In genomic region chr2:17214881-17215280, GRCm38 (mm10) we compare ENCODE assay signal across 29 mouse cellular contexts.
"Had no signal": no experiment of that assay in that cellular context is flagged by ENCODE, and none has a peak within 500 bp of the region (broad histone marks: within the 10 kb centered on the region; RNA-seq: fewer than 3 reads in every experiment).

No protein-coding gene starts in this region.

- H3K4me1 ChIP-seq: limb, embryonic 10.5 days; limb, embryonic 12.5 days; limb, embryonic 13.5 days; limb, embryonic 15.5 days; liver, embryonic 12.5 days; liver, embryonic 13.5 days; liver, embryonic 15.5 days; lung, embryonic 15.5 days; megakaryocyte, embryonic 14.5 days; midbrain, embryonic 10.5 days; midbrain, embryonic 12.5 days; midbrain, embryonic 13.5 days; midbrain, embryonic 15.5 days; neural tube, embryonic 12.5 days had no signal

- H3K9ac ChIP-seq: limb, embryonic 12.5 days; limb, embryonic 13.5 days; limb, embryonic 15.5 days; liver, embryonic 12.5 days; liver, embryonic 13.5 days; liver, embryonic 14.5 days; liver, embryonic 15.5 days; liver, postnatal 0 days; lung, embryonic 14.5 days; lung, embryonic 15.5 days; midbrain, embryonic 12.5 days; midbrain, embryonic 13.5 days; midbrain, embryonic 15.5 days; neural tube, embryonic 12.5 days had no signal

- H3K27ac ChIP-seq: limb, embryonic 10.5 days; limb, embryonic 12.5 days; limb, embryonic 13.5 days; limb, embryonic 15.5 days; liver, embryonic 12.5 days; liver, embryonic 13.5 days; liver, embryonic 14.5 days; liver, embryonic 15.5 days; lung, embryonic 15.5 days; macrophage; midbrain, embryonic 10.5 days; midbrain, embryonic 12.5 days; midbrain, embryonic 13.5 days; midbrain, embryonic 15.5 days; neural tube, embryonic 12.5 days had no signal

- H3K36me3 ChIP-seq: limb, embryonic 10.5 days; limb, embryonic 12.5 days; limb, embryonic 13.5 days; limb, embryonic 15.5 days; liver, embryonic 12.5 days; liver, embryonic 13.5 days; liver, embryonic 15.5 days; lung, embryonic 15.5 days; midbrain, embryonic 10.5 days; midbrain, embryonic 12.5 days; midbrain, embryonic 13.5 days; midbrain, embryonic 15.5 days; neural tube, embryonic 12.5 days had no signal

- H3K9me3 ChIP-seq: limb, embryonic 10.5 days; limb, embryonic 12.5 days; limb, embryonic 13.5 days; limb, embryonic 15.5 days; liver, embryonic 12.5 days; liver, embryonic 13.5 days; liver, embryonic 15.5 days; lung, embryonic 15.5 days; megakaryocyte, embryonic 14.5 days; midbrain, embryonic 10.5 days; midbrain, embryonic 12.5 days; midbrain, embryonic 13.5 days; midbrain, embryonic 15.5 days; neural tube, embryonic 12.5 days had no signal

- H3K27me3 ChIP-seq: limb, embryonic 12.5 days; limb, embryonic 13.5 days; limb, embryonic 15.5 days; liver, embryonic 12.5 days; liver, embryonic 13.5 days; liver, embryonic 15.5 days; lung, embryonic 15.5 days; megakaryocyte, embryonic 14.5 days; midbrain, embryonic 12.5 days; midbrain, embryonic 13.5 days; midbrain, embryonic 15.5 days; neural tube, embryonic 12.5 days had no signal

- DNase-seq: left cerebral cortex, postnatal 4 days; liver; liver, embryonic 13.5 days; liver, postnatal 0 days; lung, adult 18-20 months; lung, adult 2 months; lung, embryonic 14.5 days; lung, postnatal 10 days; lung, postnatal 14 days; lung, postnatal 4 days; midbrain, embryonic 14.5 days had no signal

- H3K4me3 ChIP-seq: limb, embryonic 10.5 days; limb, embryonic 12.5 days; limb, embryonic 13.5 days; limb, embryonic 15.5 days; liver, embryonic 12.5 days; liver, embryonic 13.5 days; liver, embryonic 15.5 days; lung, embryonic 15.5 days; megakaryocyte, embryonic 14.5 days; midbrain, embryonic 10.5 days; midbrain, embryonic 12.5 days; midbrain, embryonic 13.5 days; midbrain, embryonic 15.5 days; myocyte; neural tube, embryonic 12.5 days had no signal

- H3K4me2 ChIP-seq: limb, embryonic 12.5 days; limb, embryonic 13.5 days; limb, embryonic 15.5 days; liver, embryonic 11.5 days; liver, embryonic 12.5 days; liver, embryonic 13.5 days; liver, embryonic 15.5 days; lung, embryonic 14.5 days; lung, embryonic 15.5 days; midbrain, embryonic 11.5 days; midbrain, embryonic 12.5 days; midbrain, embryonic 13.5 days; midbrain, embryonic 15.5 days; neural tube, embryonic 12.5 days had no signal
